Mouse (Mus musculus): ENCODE results near the gene Fcgr1. TPM values are rescaled to one million over a fixed set of nuclear protein-coding genes. Genes with fewer than 3 reads are reported as not detected.

Gene Fcgr1
- total RNA-seq, 2 experiments from 2014 or later: 0.94 to 1.1 TPM

GRCm38 (mm10) chr3:96237335-96237903 lies 56.4 kb downstream of the Fcgr1 start:
- DNase-seq (ENCODE audit: low spot score): no peak
- intact Hi-C loops (cut with DNase I): no loop called here

- intact Hi-C loops (cut with DNase I): no loop called here
- DNase-seq (ENCODE audit: low spot score): no peak
Observed at GRCm38 (mm10) chr3:96236834-96237334, 56.9 kb downstream of the Fcgr1 start.

- intact Hi-C loops (cut with DNase I): no loop called here
- no peak for DNase-seq (ENCODE audit: low spot score)
Observed at GRCm38 (mm10) chr3:96235836-96236235, 57.9 kb downstream of the Fcgr1 start.

- intact Hi-C loops (cut with DNase I): no loop called here
- DNase-seq (ENCODE audit: low spot score): no peak
Observed at GRCm38 (mm10) chr3:96234914-96235313, 58.9 kb downstream of the Fcgr1 start.

Small RNA genes lying within 50 kb of the gene (microRNA-seq; reads per million reads assigned to microRNA genes)
- gene Gm47311 (not detected), gene Gm47313 (not detected)

Other genes starting within 250 kb of the Fcgr1 start
- 10 to 100 TPM; 20.5 to 26.0 TPM for gene Vps45, start 235.5 kb downstream of the Fcgr1 start, total RNA-seq (2021)
- gene Otud7b, start 189.4 kb downstream of the Fcgr1 start, total RNA-seq (2021): 10 to 100 TPM; 52.2 to 54.5 TPM
- gene Mtmr11, start 132.0 kb downstream of the Fcgr1 start, total RNA-seq (2021): 1 to 10 TPM; 3.2 TPM
- 10 to 100 TPM; 16.9 to 17.2 TPM for gene Sf3b4, start 121.6 kb downstream of the Fcgr1 start, total RNA-seq (2021)
- gene Sv2a, start 112.8 kb downstream of the Fcgr1 start, total RNA-seq (2021): 1 to 10 TPM; 5.0 to 6.5 TPM
- gene Bola1, start 74.3 kb downstream of the Fcgr1 start, total RNA-seq (2021): 10 to 100 TPM; 19.3 to 22.2 TPM
- 1 to 10 TPM; 3.0 to 3.4 TPM for gene Hist2h2ab, start 74.1 kb downstream of the Fcgr1 start, total RNA-seq (2021)
- gene Hist2h2ac, start 73.1 kb downstream of the Fcgr1 start, total RNA-seq (2021): 10 to 100 TPM; 30.5 to 34.4 TPM
- 10 to 100 TPM; 10.1 to 11.6 TPM for gene Hist2h2be, start 72.8 kb downstream of the Fcgr1 start, total RNA-seq (2021)
- gene Hist2h3c2, start 54.8 kb downstream of the Fcgr1 start, total RNA-seq (2021): 10 to 100 TPM in 1 of 2 experiments, 1 to 10 TPM in 1; 9.3 to 10.4 TPM
- 100 to 1,000 TPM; 232 to 233 TPM for gene Hist2h2aa2, start 53.7 kb downstream of the Fcgr1 start, total RNA-seq (2021)
- gene Hist2h2aa1, start 48.5 kb downstream of the Fcgr1 start, total RNA-seq (2021): 10 to 100 TPM in 1 of 2 experiments, 1 to 10 TPM in 1; 7.7 to 40.9 TPM
- gene Hist2h3c1, start 47.3 kb downstream of the Fcgr1 start, total RNA-seq (2021): not detected
- gene Hist2h4, start 30.7 kb downstream of the Fcgr1 start, total RNA-seq (2021): 10 to 100 TPM; 14.4 to 16.9 TPM
- 10 to 100 TPM; 25.8 to 48.9 TPM for gene Hist2h3b, start 25.3 kb downstream of the Fcgr1 start, total RNA-seq (2021)
- 10 to 100 TPM; 47.3 to 58.1 TPM for gene Hist2h2bb, start 24.2 kb downstream of the Fcgr1 start, total RNA-seq (2021)
- gene BC107364, start 158.3 kb upstream of the Fcgr1 start, total RNA-seq (2021): not detected
- gene Hfe2, start 231.2 kb upstream of the Fcgr1 start, total RNA-seq (2021): 100 to 1,000 TPM; 266 to 290 TPM